Mouse (Mus musculus) myocyte (in vitro differentiated cells): ENCODE measurements around the gene Lrfn2.

Experiments
- E2F4 ChIP-seq: IDR thresholded peaks from one replicate; pipeline ENCODE4 v1.6.1; 2011; ENCODE audit warnings: mild to moderate bottlenecking, control low read depth, moderate library complexity; ENCODE audit not compliant: insufficient read depth
- MAX ChIP-seq: IDR thresholded peaks from one replicate; pipeline ENCODE4 v1.6.1; 2011; ENCODE audit warnings: low read depth, mild to moderate bottlenecking, control low read depth
- MYOD1 ChIP-seq, 3 experiments: IDR thresholded peaks; one replicate each; pipeline ENCODE4 v1.6.1; 2011; ENCODE audit warnings: control low read depth in 2 of 3, low read depth in 2 of 3, mild to moderate bottlenecking in 2 of 3, moderate library complexity in 1 of 3; ENCODE audit not compliant: insufficient read length in 2 of 3, control insufficient read depth in 1 of 3
- POLR2A ChIP-seq: IDR thresholded peaks from one replicate; pipeline ENCODE4 v1.6.1; 2011; ENCODE audit warnings: low read depth, mild to moderate bottlenecking, control low read depth, moderate library complexity; ENCODE audit not compliant: insufficient read length
- POLR2AphosphoS2 ChIP-seq: IDR thresholded peaks from one replicate; pipeline ENCODE4 v1.6.1; 2011; ENCODE audit warnings: low read depth, control low read depth; ENCODE audit not compliant: insufficient read length
- REST ChIP-seq: IDR thresholded peaks from one replicate; pipeline ENCODE4 v1.6.1; 2011; ENCODE audit warnings: mild to moderate bottlenecking, control low read depth, moderate library complexity; ENCODE audit not compliant: insufficient read depth, insufficient read length
- SRF ChIP-seq: IDR thresholded peaks from one replicate; pipeline ENCODE4 v1.6.1; 2011; ENCODE audit warnings: low read depth; ENCODE audit not compliant: control insufficient read depth, insufficient read length

- TF ChIP-seq POLR2A (no peak), POLR2AphosphoS2 (no peak), MYOD1 (IDR thresholded peaks at IDR 0.05; ENCODE audit: control insufficient read depth in 1 of 3, insufficient read length in 2 of 3, low read depth in 2 of 3) (no peak), SRF (no peak), REST (no peak), MAX (no peak), E2F4 (no peak)
Measured at GRCm38 (mm10) chr17:48938711-48939220, 6.6 kb downstream of the Lrfn2 start.
